Mouse (Mus musculus) liver, embryonic 12.5 days (tissue): ENCODE data around the gene Zfp658. TPM values are rescaled to one million over a fixed set of nuclear protein-coding genes. Genes with fewer than 3 reads are reported as not detected.
A peak's percentile ranks its signal among the peaks of the same experiment; 100 is the strongest.

Experiments
- ATAC-seq: fragments of 200-750 bp; cut with Nextera tagmentation; 2 replicates; pipeline ENCODE4 v1.8.0; 2017; ENCODE audit warnings: moderate number of reproducible peaks, mild to moderate bottlenecking, moderate library complexity
- H3K27ac ChIP-seq: fragments of 300-500 bp; sonication (generic); 2 replicates; pipeline ENCODE4 v1.5.1; 2016; ENCODE audit warnings: mild to moderate bottlenecking
- H3K27me3 ChIP-seq: fragments of 300-500 bp; sonication (generic); replicated peaks from 2 replicates; pipeline ENCODE4 v1.6.1; 2016; ENCODE audit warnings: mild to moderate bottlenecking, moderate library complexity
- H3K36me3 ChIP-seq: fragments of 300-500 bp; sonication (generic); 2 replicates; pipeline ENCODE4 v1.6.1; 2016; ENCODE audit warnings: mild to moderate bottlenecking, moderate library complexity
- H3K4me1 ChIP-seq: fragments of 300-500 bp; sonication (generic); 2 replicates; pipeline ENCODE4 v1.6.1; 2016
- H3K4me2 ChIP-seq: fragments of 300-500 bp; sonication (generic); 2 replicates; pipeline ENCODE4 v1.6.1; 2016; ENCODE audit warnings: mild to moderate bottlenecking, moderate library complexity
- H3K4me3 ChIP-seq: fragments of 300-500 bp; sonication (generic); 2 replicates; pipeline ENCODE4 v1.5.1; 2016; ENCODE audit warnings: mild to moderate bottlenecking, moderate library complexity
- H3K9ac ChIP-seq: fragments of 300-500 bp; sonication (generic); 2 replicates; pipeline ENCODE4 v1.6.1; 2016; ENCODE audit warnings: mild to moderate bottlenecking, moderate library complexity
- H3K9me3 ChIP-seq: fragments of 300-500 bp; sonication (generic); replicated peaks from 2 replicates; pipeline ENCODE4 v1.6.1; 2016; ENCODE audit warnings: mild to moderate bottlenecking, moderate library complexity
- WGBS: fragments of 180-500 bp; shearing (Covaris S2); methylation state at CpG from one replicate; pipeline ENCODE4 v1.1.7; 2016; ENCODE audit not compliant: insufficient replicate concordance; 5-methylcytosine and 5-hydroxymethylcytosine counted together
- polyA plus RNA-seq: library from polyadenylated mRNA; unstranded; fragments of >200 nt; fragmentation: Nextera tagmentation; extraction: Ambion mirVana; gene quantifications from 2 replicates; pipeline ENCODE4 v1.2.1, GENCODE M21; 2016

Zfp658 gene
- polyA plus RNA-seq, 1 experiment from 2014 or later = 0.46 TPM

DNA sequence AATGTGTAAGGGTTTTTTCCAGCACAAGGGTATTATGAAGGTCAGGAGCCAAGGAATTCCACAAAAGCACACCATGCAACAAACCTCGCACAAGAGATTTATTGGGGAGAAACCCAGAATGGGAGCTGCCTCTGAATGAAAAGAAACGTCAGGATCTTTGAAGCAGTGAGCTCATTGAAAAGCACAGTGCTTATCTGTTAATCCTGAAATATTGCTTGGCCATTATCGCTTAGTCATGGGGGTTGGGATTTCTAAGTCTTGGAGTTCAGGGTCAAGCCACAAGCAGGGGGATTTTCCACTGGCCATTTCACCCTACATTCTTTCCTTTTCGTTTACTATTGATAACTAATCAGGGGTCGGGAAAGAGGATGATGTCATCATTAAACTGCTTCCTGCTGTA lies 39.8 kb downstream of the Zfp658 start:
- Histone ChIP-seq H3K27me3 (no peaks in the 10 kb centered on the region; the same call in 1 of the 2 replicates), H3K36me3 (no peaks in the 10 kb centered on the region), H3K4me3 (no peak overlapping the region), H3K9ac (no peak overlapping the region), H3K4me2 (no peak overlapping the region), H3K9me3 (no peaks in the 10 kb centered on the region), H3K4me1 (0 out of 2 replicates have a peak, but pooled peaks cover 2% of the 10 kb centered on the region), H3K27ac (no peak overlapping the region)
- 30% methylated on average over 5 of the region's 5 CpGs for WGBS
- no peak for ATAC-seq

DNA sequence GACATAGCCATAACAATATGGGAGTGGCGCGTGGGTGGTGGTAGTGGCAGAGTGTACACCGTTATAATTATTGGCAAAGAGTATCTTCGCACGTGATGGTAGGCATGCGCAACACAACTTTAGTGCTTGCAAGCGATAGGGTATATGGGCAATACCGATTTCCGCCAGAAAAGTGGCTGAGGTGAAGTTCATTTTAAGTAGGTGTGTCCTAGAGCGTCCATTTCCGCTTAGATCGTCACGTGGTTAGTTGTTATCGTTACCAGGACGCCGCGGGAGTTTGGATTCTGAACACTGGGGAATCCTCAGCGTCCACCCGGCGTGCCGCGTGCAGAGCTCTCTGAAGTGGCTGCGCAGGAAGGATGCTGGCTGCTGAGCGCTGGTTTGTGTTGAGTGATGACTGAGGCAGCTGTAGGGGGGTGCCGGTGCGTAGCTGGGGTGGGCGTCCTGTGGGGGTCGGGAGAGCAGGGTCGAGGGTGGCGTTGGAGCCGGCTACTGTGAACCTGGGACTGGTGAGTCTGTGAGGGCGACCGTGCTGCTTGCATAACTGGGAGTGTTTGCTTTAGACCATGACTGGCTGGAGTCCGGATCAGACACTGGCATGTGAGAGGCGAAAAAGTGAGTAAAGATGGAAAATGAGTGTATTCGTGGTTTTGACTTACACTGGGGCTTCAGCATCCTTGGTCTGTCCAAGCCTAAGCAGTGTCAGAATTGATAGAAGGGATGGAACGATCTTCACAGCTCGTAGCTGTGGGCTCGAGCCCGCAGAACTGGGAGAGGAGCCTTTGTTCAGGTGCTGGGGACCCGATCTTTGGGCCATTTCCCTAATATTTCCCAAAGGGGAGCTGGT lies 45.1 kb downstream of the Zfp658 start, which contains the start of gene Zfp819:
Gene Zfp819, plus strand, starts transcription at position 274 of the 847 bp plus-strand sequence.
- 13% methylated on average over 41 of the region's 41 CpGs for WGBS
- no peaks in the 10 kb centered on the region for H3K9me3 ChIP-seq
- H3K4me1 ChIP-seq = peaks cover 11% of the 10 kb centered on the region; the same call in 1 of the 2 replicates
- H3K36me3 ChIP-seq = no peaks in the 10 kb centered on the region
- peak within 1 kb of the TSS; percentile 61 for H3K4me2 ChIP-seq
- no peak within 1 kb of the TSS for H3K27ac ChIP-seq
- H3K27me3 ChIP-seq = peaks cover 10% of the 10 kb centered on the region
- H3K4me3 ChIP-seq = peak within 1 kb of the TSS; percentile 25; the same call in 1 of the 2 replicates
- peak; percentile 67 for ATAC-seq
- H3K9ac ChIP-seq = no peak within 1 kb of the TSS

DNA sequence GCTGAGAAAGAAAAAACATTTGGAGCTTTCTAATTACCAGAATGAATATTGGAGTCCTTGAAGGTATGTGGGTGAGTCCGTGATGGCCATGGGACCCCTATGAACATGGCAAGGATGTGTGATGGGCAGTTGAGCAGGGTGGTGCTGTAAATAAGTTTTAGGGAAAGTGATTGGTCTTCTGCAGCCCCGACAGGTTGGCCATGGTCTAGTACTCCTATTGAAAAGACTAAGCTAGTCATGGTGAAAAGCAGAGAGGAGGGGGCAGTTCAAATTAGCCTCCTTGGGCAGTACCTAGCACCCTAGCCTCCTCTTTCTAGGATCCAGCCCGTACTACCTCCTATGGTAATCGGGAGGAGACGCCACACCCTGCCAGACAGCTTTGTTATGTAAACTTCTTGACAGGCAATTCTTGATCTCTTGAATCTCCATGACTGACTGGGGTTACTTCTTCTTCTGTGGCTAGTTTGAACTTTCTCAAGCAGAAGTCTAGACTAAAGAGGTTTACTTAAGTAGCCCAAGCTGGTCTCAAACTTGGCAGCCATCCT lies 45.8 kb downstream of the Zfp658 start:
- Histone ChIP-seq H3K4me3 (no peak overlapping the region), H3K27ac (no peak overlapping the region), H3K36me3 (no peaks in the 10 kb centered on the region), H3K4me1 (peaks cover 11% of the 10 kb centered on the region; the same call in 1 of the 2 replicates), H3K4me2 (no peak overlapping the region), H3K27me3 (peaks cover 10% of the 10 kb centered on the region), H3K9me3 (no peaks in the 10 kb centered on the region), H3K9ac (no peak overlapping the region)
- WGBS = 37% methylated on average over 5 of the region's 5 CpGs
- ATAC-seq = no peak

DNA sequence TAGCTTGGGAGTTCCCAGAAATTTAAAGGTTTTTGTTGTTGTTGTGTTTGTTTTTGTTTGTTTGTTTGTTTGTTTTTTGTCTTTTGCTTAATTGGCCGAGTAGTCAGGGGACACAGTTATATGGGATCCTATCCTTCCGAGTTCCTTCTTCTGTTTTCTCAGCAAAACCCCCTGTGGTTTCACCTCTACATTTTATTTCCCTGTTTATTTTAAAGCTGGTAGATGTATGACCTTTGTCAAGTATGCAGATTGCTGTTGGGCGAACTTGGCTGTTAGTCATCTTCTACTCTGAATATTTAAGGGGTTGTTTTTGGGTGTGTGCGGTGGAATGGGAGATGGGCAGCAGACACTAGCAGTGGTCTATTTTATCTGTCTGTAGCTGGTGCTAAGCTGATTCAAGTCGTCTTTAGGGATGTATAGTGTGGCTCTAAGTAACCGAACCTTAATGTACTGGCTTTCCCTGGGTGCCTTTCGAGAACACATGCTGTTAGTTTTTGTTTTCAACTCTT lies 46.3 kb downstream of the Zfp658 start:
- H3K4me2 ChIP-seq = no peak overlapping the region
- no peak overlapping the region for H3K27ac ChIP-seq
- H3K4me1 ChIP-seq = peaks cover 11% of the 10 kb centered on the region; the same call in 1 of the 2 replicates
- 58% methylated on average over 7 of the region's 7 CpGs for WGBS
- no peak overlapping the region for H3K9ac ChIP-seq
- no peak for ATAC-seq
- H3K27me3 ChIP-seq = peaks cover 10% of the 10 kb centered on the region
- H3K36me3 ChIP-seq = no peaks in the 10 kb centered on the region
- H3K4me3 ChIP-seq = no peak overlapping the region
- no peaks in the 10 kb centered on the region for H3K9me3 ChIP-seq

DNA sequence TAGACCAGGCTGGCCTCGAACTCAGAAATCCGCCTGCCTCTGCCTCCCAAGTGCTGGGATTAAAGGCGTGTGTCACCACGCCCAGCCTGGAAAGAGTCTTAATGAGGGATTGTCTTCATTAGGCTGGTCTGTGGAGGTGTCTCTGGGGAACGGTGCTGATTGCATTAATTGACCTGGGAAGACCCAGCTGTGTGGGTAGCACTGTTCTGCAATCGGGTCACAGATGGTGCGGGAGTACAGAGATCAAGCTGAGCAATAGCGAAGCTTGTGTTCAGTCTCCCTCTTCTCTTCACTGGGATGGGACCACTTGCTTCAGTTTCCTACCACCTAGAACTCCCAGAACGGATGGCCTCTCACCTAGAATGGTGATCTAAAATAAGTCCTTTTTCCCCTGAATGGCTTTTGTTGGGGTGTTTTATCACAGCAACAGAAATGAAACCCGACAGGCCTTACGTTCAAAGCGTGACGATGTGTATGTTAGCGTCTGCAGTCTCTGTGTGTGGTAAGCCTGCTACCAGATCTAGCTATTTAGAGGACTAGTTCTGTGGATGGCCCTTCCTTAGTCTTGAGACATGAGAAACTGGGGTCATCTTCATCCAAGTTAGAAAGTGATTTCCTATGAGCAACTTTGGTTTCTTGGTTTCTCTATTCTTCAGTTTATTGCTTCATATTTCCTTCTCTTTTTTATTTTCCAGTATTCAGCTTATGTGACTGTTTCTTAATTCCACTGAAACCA lies 51.9 kb downstream of the Zfp658 start:
- H3K27me3 ChIP-seq = no peaks in the 10 kb centered on the region
- no peaks in the 10 kb centered on the region for H3K9me3 ChIP-seq
- H3K27ac ChIP-seq = no peak overlapping the region
- no peak overlapping the region for H3K4me3 ChIP-seq
- no peak for ATAC-seq
- H3K36me3 ChIP-seq = no peaks in the 10 kb centered on the region
- H3K4me2 ChIP-seq = no peak overlapping the region
- 79% methylated on average over 14 of the region's 14 CpGs for WGBS
- H3K4me1 ChIP-seq = no peaks in the 10 kb centered on the region
- H3K9ac ChIP-seq = no peak overlapping the region

DNA sequence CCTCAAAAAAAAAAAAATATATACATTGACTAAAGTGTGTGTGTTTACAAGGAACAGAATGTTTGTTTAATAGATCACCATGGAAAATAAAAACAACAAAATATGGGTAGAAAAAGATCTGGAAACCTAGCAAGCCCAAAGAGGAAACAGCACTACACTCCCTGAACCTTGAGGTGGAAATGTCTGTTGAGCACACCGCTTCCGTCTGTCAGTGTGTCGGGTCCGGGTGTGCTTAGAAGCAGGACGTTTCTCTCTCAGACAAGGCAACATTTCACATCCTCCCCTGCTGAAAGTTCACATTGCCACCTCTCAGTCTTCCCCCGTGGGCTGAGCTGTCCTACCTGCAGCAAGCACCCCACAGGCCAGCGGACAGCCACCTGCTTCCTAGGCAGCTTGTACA lies 60.9 kb downstream of the Zfp658 start:
- H3K27me3 ChIP-seq = no peaks in the 10 kb centered on the region
- H3K36me3 ChIP-seq = no peaks in the 10 kb centered on the region
- no peak for ATAC-seq
- WGBS = 50% methylated on average over 7 of the region's 7 CpGs
- no peak overlapping the region for H3K4me3 ChIP-seq
- no peak overlapping the region for H3K9ac ChIP-seq
- H3K9me3 ChIP-seq = no peaks in the 10 kb centered on the region
- no peak overlapping the region for H3K27ac ChIP-seq
- H3K4me1 ChIP-seq = no peaks in the 10 kb centered on the region
- no peak overlapping the region for H3K4me2 ChIP-seq

DNA sequence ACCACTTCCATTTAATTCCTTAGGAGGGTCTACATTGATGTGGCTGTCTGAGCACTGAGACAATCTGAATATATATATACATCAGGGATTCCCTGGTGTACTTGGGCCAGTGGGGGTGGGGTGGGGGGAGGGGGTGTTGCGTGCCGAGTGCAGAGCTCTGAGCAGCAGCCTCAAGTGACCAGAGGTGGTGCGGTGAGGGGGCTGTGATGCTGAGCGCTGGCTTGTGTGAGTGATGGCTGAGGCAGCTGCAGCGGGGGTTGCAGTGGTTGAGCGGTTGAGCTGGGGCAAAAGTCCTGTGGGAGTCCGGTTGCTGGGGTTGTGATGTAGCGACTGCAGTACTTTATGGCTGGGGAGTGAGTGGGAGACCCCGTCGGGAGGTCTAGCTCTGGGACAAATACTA lies 61.8 kb downstream of the Zfp658 start:
- no peak overlapping the region for H3K4me3 ChIP-seq
- no peak overlapping the region for H3K9ac ChIP-seq
- no peak overlapping the region for H3K4me2 ChIP-seq
- H3K36me3 ChIP-seq = no peaks in the 10 kb centered on the region
- H3K27me3 ChIP-seq = no peaks in the 10 kb centered on the region
- no peak overlapping the region for H3K27ac ChIP-seq
- H3K4me1 ChIP-seq = no peaks in the 10 kb centered on the region
- no peaks in the 10 kb centered on the region for H3K9me3 ChIP-seq
- ATAC-seq = no peak
- 33% methylated on average over 10 of the region's 10 CpGs for WGBS

Other genes starting within 250 kb of the Zfp658 start
- 7.0 and 7.2 TPM in 2 replicates for gene Zfp715, start 249.0 kb upstream of the Zfp658 start, polyA plus RNA-seq
- 2.4 and 2.7 TPM in 2 replicates for gene Siglecf, start 210.9 kb upstream of the Zfp658 start, polyA plus RNA-seq
- gene Siglecg, start 154.1 kb upstream of the Zfp658 start, polyA plus RNA-seq = 0.20 and 0.30 TPM in 2 replicates
- gene Lim2, start 134.6 kb upstream of the Zfp658 start, polyA plus RNA-seq = not detected in 2 replicates
- 3.8 and 4.4 TPM in 2 replicates for gene Nkg7, start 125.2 kb upstream of the Zfp658 start, polyA plus RNA-seq
- not detected in 2 replicates for gene Cldnd2, start 121.5 kb upstream of the Zfp658 start, polyA plus RNA-seq
- gene Etfb, start 118.2 kb upstream of the Zfp658 start, polyA plus RNA-seq = 238 and 249 TPM in 2 replicates
- 0.26 and 0.59 TPM in 2 replicates for gene Gm45233, start 118.1 kb upstream of the Zfp658 start, polyA plus RNA-seq
- gene Vsig10l, start 99.1 kb upstream of the Zfp658 start, polyA plus RNA-seq = 1.2 and 2.3 TPM in 2 replicates
- 0.05 TPM in 1 of 2 replicates, not detected in the other for gene Iglon5, start 72.2 kb upstream of the Zfp658 start, polyA plus RNA-seq
- gene 4931406B18Rik, start 56.3 kb upstream of the Zfp658 start, polyA plus RNA-seq = not detected in 2 replicates
- gene Cd33, start 17.8 kb upstream of the Zfp658 start, polyA plus RNA-seq = 1.5 and 1.6 TPM in 2 replicates
- gene Zfp719, start 17.4 kb downstream of the Zfp658 start, polyA plus RNA-seq = 3.4 and 3.5 TPM in 2 replicates
- not detected in 2 replicates for gene Zfp819, start 44.9 kb downstream of the Zfp658 start, polyA plus RNA-seq
- not detected in 2 replicates for gene Ceacam18, start 72.5 kb downstream of the Zfp658 start, polyA plus RNA-seq
- gene Siglece, start 97.9 kb downstream of the Zfp658 start, polyA plus RNA-seq = 0.79 and 1.6 TPM in 2 replicates
- 5.9 and 8.0 TPM in 2 replicates for gene Ctu1, start 109.8 kb downstream of the Zfp658 start, polyA plus RNA-seq
- not detected in 2 replicates for gene Klk14, start 128.2 kb downstream of the Zfp658 start, polyA plus RNA-seq
- 0.10 and 0.27 TPM in 2 replicates for gene Klk13, start 150.3 kb downstream of the Zfp658 start, polyA plus RNA-seq
- not detected in 2 replicates for gene Klk12, start 206.6 kb downstream of the Zfp658 start, polyA plus RNA-seq
- gene Klk11, start 212.3 kb downstream of the Zfp658 start, polyA plus RNA-seq = not detected in 2 replicates
- not detected in 2 replicates for gene Klk10, start 218.8 kb downstream of the Zfp658 start, polyA plus RNA-seq
- not detected in 2 replicates for gene Klk9, start 229.6 kb downstream of the Zfp658 start, polyA plus RNA-seq
- 16.0 and 17.3 TPM in 2 replicates for gene Klk8, start 235.3 kb downstream of the Zfp658 start, polyA plus RNA-seq
- not detected in 2 replicates for gene Klk7, start 249.0 kb downstream of the Zfp658 start, polyA plus RNA-seq